Mouse (Mus musculus) right cerebral cortex, postnatal 4 days (tissue): ENCODE data around the gene Olfr1151.

Experiments
- DNase-seq: peaks from one replicate; pipeline ENCODE4 v3.0.0-alpha.2; 2022

Olfr1151 gene

GRCm38 (mm10) chr2:87855562-87855961 lies at the start of gene Olfr1151:
TSS of gene Olfr1151 (plus strand) at chr2:87855862.
- DNase-seq: no peak

GRCm38 (mm10) chr2:87809522-87809921 lies 46.1 kb upstream of the Olfr1151 start, which contains the start of gene Olfr1145:
TSS of gene Olfr1145 (plus strand) at chr2:87809822.
- DNase-seq: no peak

GRCm38 (mm10) chr2:87830233-87830632 lies 25.4 kb upstream of the Olfr1151 start, which contains the start of gene Olfr1148:
TSS of gene Olfr1148 (plus strand) at chr2:87830533.
- no peak for DNase-seq

- DNase-seq: no peak
These were observed 12.0 kb upstream of the Olfr1151 start, which contains the start of gene Olfr1150-ps1 for GRCm38 (mm10) chr2:87843693-87844092. TSS of gene Olfr1150-ps1 (plus strand) at chr2:87843993.

- DNase-seq: no peak
These were observed 10.5 kb downstream of the Olfr1151 start, which contains the start of gene Olfr1152 for GRCm38 (mm10) chr2:87866192-87866591. TSS of gene Olfr1152 (plus strand) at chr2:87866492.

GRCm38 (mm10) chr2:87894662-87895061 lies 39.0 kb downstream of the Olfr1151 start, which contains the start of gene Olfr1153:
TSS of gene Olfr1153 (plus strand) at chr2:87894962.
- no peak for DNase-seq

GRCm38 (mm10) chr2:87905066-87905465 lies 49.4 kb downstream of the Olfr1151 start, which contains the start of gene Olfr1154:
TSS of gene Olfr1154 (minus strand) at chr2:87905166.
- no peak for DNase-seq
